Mouse (Mus musculus): ENCODE measurements around the gene Ppp1r1c. TPM values are rescaled to one million over a fixed set of nuclear protein-coding genes. Genes with fewer than 3 reads are reported as not detected.

Gene Ppp1r1c
- polyA plus RNA-seq, 1 experiment from 2014 or later = not detected

DNA sequence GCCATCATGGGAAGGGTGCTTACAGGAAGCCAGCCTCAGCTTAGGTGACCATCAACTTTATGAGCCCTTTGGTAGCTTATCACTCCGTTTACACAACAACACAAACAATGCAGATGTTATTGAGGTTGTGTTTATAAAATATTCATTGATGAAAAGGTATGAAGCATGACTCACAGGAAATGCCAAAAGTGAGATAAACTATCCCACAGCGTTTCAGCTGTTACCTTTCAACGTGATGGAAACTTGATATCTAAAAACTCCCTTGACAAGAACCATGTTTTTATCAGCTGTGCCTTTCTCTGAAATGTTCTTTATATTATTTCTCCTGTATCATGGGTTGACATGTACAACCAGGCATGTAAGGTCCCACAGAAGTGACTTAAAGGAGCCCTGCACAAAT, 16.7 kb upstream of the Ppp1r1c start:
- H3K4me2 ChIP-seq (ENCODE audit: low read depth, low read length) = no peak overlapping the region
- WGBS = 43% methylated on average over 3 of the region's 3 CpGs
- H3K4me3 ChIP-seq (ENCODE audit: low read length) = no peak overlapping the region
- H3K9me3 ChIP-seq (ENCODE audit: control insufficient read depth, low read length) = no peaks in the 10 kb centered on the region
- ATAC-seq = no peak
- H3K36me3 ChIP-seq (ENCODE audit: control insufficient read depth, insufficient read depth, low read length) = no peaks in the 10 kb centered on the region
- no peaks in the 10 kb centered on the region for H3K4me1 ChIP-seq (ENCODE audit: control insufficient read depth, insufficient read depth, low read length)
- H3K27me3 ChIP-seq (replicated peaks; ENCODE audit: control insufficient read depth, insufficient read depth, low read length) = no peaks in the 10 kb centered on the region
- H3K9ac ChIP-seq (ENCODE audit: low read depth, low read length) = no peak overlapping the region
- H3K27ac ChIP-seq (ENCODE audit: low read length) = no peak overlapping the region

DNA sequence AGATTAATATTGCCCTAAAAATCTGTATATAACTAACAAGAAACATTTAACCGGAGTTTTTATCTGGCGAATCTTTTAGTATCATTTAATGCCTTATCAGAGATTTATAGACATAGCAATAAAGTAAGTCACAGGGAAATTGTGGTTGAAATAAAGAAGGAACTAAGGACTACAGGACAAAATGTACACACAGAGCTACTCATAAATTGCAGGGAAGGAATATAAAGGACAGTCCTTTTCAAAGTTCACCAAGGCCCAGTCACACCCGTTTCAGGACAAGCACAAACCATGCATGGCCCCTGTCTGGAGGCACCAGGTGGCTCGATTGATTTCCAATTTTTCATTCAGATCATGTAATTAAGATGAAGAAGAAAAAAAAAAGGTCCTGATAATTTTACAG, 12.4 kb upstream of the Ppp1r1c start:
- ATAC-seq = peak; percentile 65

DNA sequence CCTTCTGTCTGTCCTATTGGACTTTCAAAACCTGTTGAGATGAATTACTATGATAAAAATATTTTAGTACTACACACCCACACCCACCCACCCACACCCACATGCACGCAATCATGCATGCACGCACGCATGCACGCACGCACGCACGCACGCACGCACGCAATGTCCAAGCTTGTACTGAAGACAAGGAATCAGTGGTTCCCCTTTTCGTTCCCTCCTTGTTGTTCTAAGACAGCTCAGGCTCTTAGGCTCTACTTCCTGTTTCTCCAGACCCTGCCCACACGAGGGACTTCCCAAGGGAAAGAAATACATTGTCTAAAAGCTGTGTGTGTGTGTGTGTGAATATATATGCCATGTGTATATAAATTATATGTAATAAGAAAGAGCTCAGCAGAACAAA, 11.6 kb upstream of the Ppp1r1c start:
- no peak for ATAC-seq
- Histone ChIP-seq H3K36me3 (ENCODE audit: control insufficient read depth, insufficient read depth, low read length) (no peaks in the 10 kb centered on the region), H3K27ac (ENCODE audit: low read length) (no peak overlapping the region), H3K27me3 (replicated peaks; ENCODE audit: control insufficient read depth, insufficient read depth, low read length) (no peaks in the 10 kb centered on the region), H3K4me3 (ENCODE audit: low read length) (no peak overlapping the region), H3K4me1 (ENCODE audit: control insufficient read depth, insufficient read depth, low read length) (no peaks in the 10 kb centered on the region), H3K4me2 (ENCODE audit: low read depth, low read length) (no peak overlapping the region), H3K9ac (ENCODE audit: low read depth, low read length) (no peak overlapping the region), H3K9me3 (ENCODE audit: control insufficient read depth, low read length) (no peaks in the 10 kb centered on the region)
- WGBS = 86% methylated on average over 12 of the region's 12 CpGs

More for the DNA sequence above, 12.4 kb upstream of the Ppp1r1c start:
- 60% methylated on average over 4 of the region's 4 CpGs for WGBS
- Histone ChIP-seq H3K9ac (ENCODE audit: low read depth, low read length) (no peak overlapping the region), H3K36me3 (ENCODE audit: control insufficient read depth, insufficient read depth, low read length) (no peaks in the 10 kb centered on the region), H3K4me1 (ENCODE audit: control insufficient read depth, insufficient read depth, low read length) (no peaks in the 10 kb centered on the region), H3K27me3 (replicated peaks; ENCODE audit: control insufficient read depth, insufficient read depth, low read length) (no peaks in the 10 kb centered on the region), H3K4me2 (ENCODE audit: low read depth, low read length) (no peak overlapping the region), H3K9me3 (ENCODE audit: control insufficient read depth, low read length) (no peaks in the 10 kb centered on the region), H3K27ac (ENCODE audit: low read length) (no peak overlapping the region), H3K4me3 (ENCODE audit: low read length) (no peak overlapping the region)

GRCm38 (mm10) chr2:79696478-79697230, 10.9 kb upstream of the Ppp1r1c start:
- Histone ChIP-seq H3K4me3 (ENCODE audit: low read length) (no peak overlapping the region), H3K4me1 (ENCODE audit: control insufficient read depth, insufficient read depth, low read length) (no peaks in the 10 kb centered on the region), H3K27me3 (replicated peaks; ENCODE audit: control insufficient read depth, insufficient read depth, low read length) (no peaks in the 10 kb centered on the region), H3K4me2 (ENCODE audit: low read depth, low read length) (no peak overlapping the region), H3K9ac (ENCODE audit: low read depth, low read length) (no peak overlapping the region), H3K36me3 (ENCODE audit: control insufficient read depth, insufficient read depth, low read length) (no peaks in the 10 kb centered on the region), H3K27ac (ENCODE audit: low read length) (no peak overlapping the region), H3K9me3 (ENCODE audit: control insufficient read depth, low read length) (no peaks in the 10 kb centered on the region)
- no peak for ATAC-seq
- 79% methylated on average over 10 of the region's 10 CpGs for WGBS

GRCm38 (mm10) chr2:79698166-79698565, 9.4 kb upstream of the Ppp1r1c start:
- Histone ChIP-seq H3K9ac (ENCODE audit: low read depth, low read length) (no peak overlapping the region), H3K4me3 (ENCODE audit: low read length) (no peak overlapping the region), H3K27me3 (replicated peaks; ENCODE audit: control insufficient read depth, insufficient read depth, low read length) (no peaks in the 10 kb centered on the region), H3K4me1 (ENCODE audit: control insufficient read depth, insufficient read depth, low read length) (no peaks in the 10 kb centered on the region), H3K4me2 (ENCODE audit: low read depth, low read length) (no peak overlapping the region), H3K36me3 (ENCODE audit: control insufficient read depth, insufficient read depth, low read length) (no peaks in the 10 kb centered on the region), H3K9me3 (ENCODE audit: control insufficient read depth, low read length) (no peaks in the 10 kb centered on the region), H3K27ac (ENCODE audit: low read length) (no peak overlapping the region)
- 65% methylated on average over 2 of the region's 2 CpGs for WGBS
- ATAC-seq = peak; percentile 71

- Histone ChIP-seq H3K9me3 (ENCODE audit: control insufficient read depth, low read length) (no peaks in the 10 kb centered on the region), H3K4me1 (ENCODE audit: control insufficient read depth, insufficient read depth, low read length) (no peaks in the 10 kb centered on the region), H3K4me2 (ENCODE audit: low read depth, low read length) (no peak overlapping the region), H3K27me3 (replicated peaks; ENCODE audit: control insufficient read depth, insufficient read depth, low read length) (no peaks in the 10 kb centered on the region), H3K9ac (ENCODE audit: low read depth, low read length) (no peak overlapping the region), H3K27ac (ENCODE audit: low read length) (no peak overlapping the region), H3K4me3 (ENCODE audit: low read length) (no peak overlapping the region), H3K36me3 (ENCODE audit: control insufficient read depth, insufficient read depth, low read length) (no peaks in the 10 kb centered on the region)
- ATAC-seq = peak; percentile 87
- WGBS = 71% methylated on average over 2 of the region's 2 CpGs
Observed at GRCm38 (mm10) chr2:79704773-79705172, 2.8 kb upstream of the Ppp1r1c start.

- Histone ChIP-seq H3K4me3 (ENCODE audit: low read length) (no peak overlapping the region), H3K4me2 (ENCODE audit: low read depth, low read length) (no peak overlapping the region), H3K36me3 (ENCODE audit: control insufficient read depth, insufficient read depth, low read length) (no peaks in the 10 kb centered on the region), H3K27ac (ENCODE audit: low read length) (no peak overlapping the region), H3K27me3 (replicated peaks; ENCODE audit: control insufficient read depth, insufficient read depth, low read length) (no peaks in the 10 kb centered on the region), H3K9me3 (ENCODE audit: control insufficient read depth, low read length) (no peaks in the 10 kb centered on the region), H3K4me1 (ENCODE audit: control insufficient read depth, insufficient read depth, low read length) (no peaks in the 10 kb centered on the region), H3K9ac (ENCODE audit: low read depth, low read length) (no peak overlapping the region)
- no peak for ATAC-seq
- 54% methylated on average over 3 of the region's 3 CpGs for WGBS
Observed at GRCm38 (mm10) chr2:79713662-79714091, 6.1 kb downstream of the Ppp1r1c start.

DNA sequence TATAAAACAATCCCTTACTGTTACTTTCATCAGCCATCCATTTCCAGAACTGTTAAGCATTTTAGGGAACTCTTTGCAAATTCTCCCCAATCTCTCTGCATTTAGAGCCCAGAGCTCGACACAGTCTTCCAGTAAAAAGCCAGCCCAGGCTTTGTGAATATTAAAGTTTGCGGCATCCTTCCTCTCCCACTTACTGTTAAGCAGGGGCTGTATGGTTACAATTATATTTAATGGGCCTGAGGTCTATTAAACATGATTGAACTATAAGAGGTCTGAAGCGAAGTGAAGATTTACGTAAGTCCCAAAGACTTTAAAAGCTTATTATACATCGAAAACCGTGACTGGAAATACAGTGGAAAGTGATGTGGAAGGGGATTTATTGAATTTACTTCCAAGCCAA, 7.2 kb downstream of the Ppp1r1c start:
- no peaks in the 10 kb centered on the region for H3K36me3 ChIP-seq (ENCODE audit: control insufficient read depth, insufficient read depth, low read length)
- 89% methylated on average over 6 of the region's 6 CpGs for WGBS
- no peak for ATAC-seq
- H3K27ac ChIP-seq (ENCODE audit: low read length) = no peak overlapping the region
- no peak overlapping the region for H3K9ac ChIP-seq (ENCODE audit: low read depth, low read length)
- H3K4me3 ChIP-seq (ENCODE audit: low read length) = no peak overlapping the region
- no peak overlapping the region for H3K4me2 ChIP-seq (ENCODE audit: low read depth, low read length)
- H3K4me1 ChIP-seq (ENCODE audit: control insufficient read depth, insufficient read depth, low read length) = no peaks in the 10 kb centered on the region
- no peaks in the 10 kb centered on the region for H3K27me3 ChIP-seq (replicated peaks; ENCODE audit: control insufficient read depth, insufficient read depth, low read length)
- H3K9me3 ChIP-seq (ENCODE audit: control insufficient read depth, low read length) = no peaks in the 10 kb centered on the region

DNA sequence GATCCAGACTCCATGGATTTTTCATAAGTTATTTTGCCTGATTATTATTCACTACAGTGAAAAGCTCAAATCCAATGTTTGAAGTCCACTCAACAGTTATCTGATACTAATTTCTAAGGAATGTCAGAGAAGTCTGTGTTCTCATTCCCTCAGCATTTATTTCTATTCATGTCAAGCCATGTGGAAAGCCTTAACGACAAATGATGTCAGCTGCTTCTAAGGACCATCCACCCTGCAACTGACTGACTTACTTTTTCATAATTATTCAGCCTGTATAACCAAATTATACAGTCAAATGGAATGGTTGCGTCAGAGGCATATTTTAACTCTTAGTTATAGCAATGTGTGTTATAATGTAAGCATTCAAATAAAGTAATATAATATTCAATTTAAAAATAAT, 8.3 kb downstream of the Ppp1r1c start:
- Histone ChIP-seq H3K27ac (ENCODE audit: low read length) (no peak overlapping the region), H3K9me3 (ENCODE audit: control insufficient read depth, low read length) (no peaks in the 10 kb centered on the region), H3K4me2 (ENCODE audit: low read depth, low read length) (no peak overlapping the region), H3K4me3 (ENCODE audit: low read length) (no peak overlapping the region), H3K36me3 (ENCODE audit: control insufficient read depth, insufficient read depth, low read length) (no peaks in the 10 kb centered on the region), H3K9ac (ENCODE audit: low read depth, low read length) (no peak overlapping the region), H3K27me3 (replicated peaks; ENCODE audit: control insufficient read depth, insufficient read depth, low read length) (no peaks in the 10 kb centered on the region), H3K4me1 (ENCODE audit: control insufficient read depth, insufficient read depth, low read length) (no peaks in the 10 kb centered on the region)
- 67% methylated on average over 2 of the region's 2 CpGs for WGBS
- no peak for ATAC-seq

DNA sequence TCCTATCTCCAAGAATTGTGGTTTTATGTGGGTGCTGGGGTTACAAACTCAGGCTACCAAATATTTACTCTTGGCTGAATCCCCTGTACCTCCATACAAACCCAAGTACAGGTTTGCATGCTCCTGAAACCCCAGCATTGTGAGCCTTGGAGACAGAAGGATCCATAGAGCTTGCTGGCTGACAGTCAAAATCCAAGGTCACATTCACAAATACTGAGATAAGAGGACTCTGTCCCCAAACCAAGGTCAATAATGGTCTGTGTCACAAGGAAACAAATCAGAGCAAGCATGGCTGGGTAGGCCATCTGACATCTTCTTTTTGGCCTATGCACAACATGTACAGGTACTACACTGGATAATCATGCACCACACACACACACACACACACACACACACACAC, 10.3 kb downstream of the Ppp1r1c start:
- no peaks in the 10 kb centered on the region for H3K27me3 ChIP-seq (replicated peaks; ENCODE audit: control insufficient read depth, insufficient read depth, low read length)

More for the DNA sequence above, 10.3 kb downstream of the Ppp1r1c start:
- no peak for ATAC-seq
- Histone ChIP-seq H3K4me1 (ENCODE audit: control insufficient read depth, insufficient read depth, low read length) (no peaks in the 10 kb centered on the region), H3K36me3 (ENCODE audit: control insufficient read depth, insufficient read depth, low read length) (no peaks in the 10 kb centered on the region), H3K9me3 (ENCODE audit: control insufficient read depth, low read length) (no peaks in the 10 kb centered on the region), H3K27ac (ENCODE audit: low read length) (no peak overlapping the region), H3K9ac (ENCODE audit: low read depth, low read length) (no peak overlapping the region), H3K4me2 (ENCODE audit: low read depth, low read length) (no peak overlapping the region), H3K4me3 (ENCODE audit: low read length) (no peak overlapping the region)
